Mouse (Mus musculus) adrenal gland, adult 10 weeks (tissue): ENCODE data around the gene Gli3. TPM values are rescaled to one million over a fixed set of nuclear protein-coding genes. Genes with fewer than 3 reads are reported as not detected.

ENCODE experiments used
- polyA plus RNA-seq: library from polyadenylated mRNA; stranded (reverse); fragments of 350-450 nt; fragmentation: Illumina TruSeq; extraction: RNeasy Lipid Tissue Mini Kit (QIAGEN cat#74804); gene quantifications from one replicate; pipeline ENCODE4 v1.2.3, GENCODE M21; 2014; ENCODE audit warnings: low read depth, low replicate concordance

Gene Gli3
- polyA plus RNA-seq, result 4.6 TPM

DNA sequence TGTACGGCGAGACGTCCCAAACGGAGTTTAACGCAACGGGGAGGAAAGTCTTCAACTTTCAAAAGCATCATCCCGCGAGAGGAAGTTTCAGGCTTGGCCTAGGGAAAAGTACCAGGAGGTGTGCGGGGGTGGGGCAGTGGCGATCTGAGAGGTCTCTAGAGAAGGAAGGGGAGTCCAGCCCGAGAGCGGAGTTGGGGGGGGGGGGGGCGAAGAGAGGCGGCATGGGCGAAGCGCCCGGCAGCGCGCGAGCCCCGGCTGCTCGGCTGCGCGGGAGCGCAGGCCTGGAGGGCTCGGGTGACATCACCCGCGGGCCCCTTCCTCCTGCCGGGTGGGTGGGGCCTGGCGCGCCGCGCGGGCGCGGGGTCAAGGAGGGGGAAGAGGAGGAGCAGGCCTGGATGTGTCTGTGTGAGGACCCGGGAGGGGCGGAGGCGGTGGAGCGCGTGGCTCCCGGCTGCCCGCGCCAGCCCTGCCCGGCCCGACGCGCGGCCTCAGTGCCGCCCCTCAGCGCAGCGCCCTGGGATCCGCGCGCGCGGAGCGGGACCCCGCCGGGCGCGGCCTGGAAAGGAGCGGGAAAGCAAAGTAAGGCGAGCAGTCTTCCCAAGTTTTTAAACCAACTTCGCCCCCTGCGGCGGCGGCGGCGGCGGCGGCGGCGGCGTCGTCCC, at the start of gene Gli3:
TSS of gene Gli3 (plus strand) at position 406 of the 662 bp plus-strand sequence.

